Mouse (Mus musculus) brain, embryonic 14.5 days (tissue): ENCODE measurements around the gene Tnnt1. TPM values are rescaled to one million over a fixed set of nuclear protein-coding genes. Genes with fewer than 3 reads are reported as not detected.
A peak's percentile ranks its signal among the peaks of the same experiment; 100 is the strongest.

Source experiments
- DNase-seq: peaks from one replicate; pipeline ENCODE4 v3.0.0-alpha.2; 2011; ENCODE audit warnings: low read depth
- CTCF ChIP-seq: fragments of 200-500 bp; IDR thresholded peaks from 2 replicates; pipeline ENCODE4 v1.5.1; 2012; ENCODE audit warnings: inconsistent platforms, mild to moderate bottlenecking, moderate library complexity, borderline replicate concordance; ENCODE audit not compliant: insufficient read depth, insufficient read length; ENCODE audit errors: extremely low read depth
- POLR2A ChIP-seq: fragments of 200-500 bp; IDR thresholded peaks from 2 replicates; pipeline ENCODE4 v1.6.1; 2012; ENCODE audit warnings: mild to moderate bottlenecking, inconsistent platforms, borderline replicate concordance; ENCODE audit not compliant: poor library complexity, insufficient read depth, insufficient read length, severe bottlenecking; ENCODE audit errors: extremely low read depth
- polyA plus RNA-seq: library from polyadenylated mRNA; depleted of rRNA; stranded (reverse); fragments of >200 nt; gene quantifications from 2 replicates; pipeline ENCODE4 v1.2.3, GENCODE M21; 2012; rRNA removed

Gene Tnnt1
- 3.3 and 3.9 TPM in 2 replicates for polyA plus RNA-seq

- peak; percentile 32 for DNase-seq
- TF ChIP-seq CTCF: no peak
- TF ChIP-seq POLR2A: no peak
Observed at GRCm38 (mm10) chr7:4516332-4517050, at the start of gene Tnnt1. Gene Tnnt1 (minus strand): TSS chr7:4516382.

GRCm38 (mm10) chr7:4562660-4563059 lies 46.5 kb upstream of the Tnnt1 start:
- peak; percentile 6; the same call in 1 of the 2 replicates for TF ChIP-seq CTCF
- TF ChIP-seq POLR2A: no peak
- no peak for DNase-seq

- no peak for DNase-seq
- TF ChIP-seq CTCF (no peak), POLR2A (no peak)
Observed at GRCm38 (mm10) chr7:4557167-4557560, 41.0 kb upstream of the Tnnt1 start.

GRCm38 (mm10) chr7:4556256-4557166 lies 40.3 kb upstream of the Tnnt1 start:
- peak; percentile 96 for DNase-seq
- TF ChIP-seq POLR2A (no peak), CTCF (peak; percentile 96)

- DNase-seq: peak; percentile 89
- TF ChIP-seq CTCF: no peak
- TF ChIP-seq POLR2A: peak; percentile 8; the same call in 1 of the 2 replicates
Observed at GRCm38 (mm10) chr7:4547221-4547641, 31.0 kb upstream of the Tnnt1 start, which contains the start of gene Syt5. Gene Syt5 (minus strand): TSS chr7:4547541.

- TF ChIP-seq POLR2A (0 out of 2 replicates have a peak, but pooled peaks have one; percentile 25), CTCF (peak; percentile 20; the same call in 1 of the 2 replicates)
Observed at GRCm38 (mm10) chr7:4546591-4547131, 30.5 kb upstream of the Tnnt1 start.

GRCm38 (mm10) chr7:4546050-4546449 lies 29.9 kb upstream of the Tnnt1 start:
- DNase-seq: no peak
- TF ChIP-seq POLR2A (no peak), CTCF (no peak)

More at GRCm38 (mm10) chr7:4546591-4547131, 30.5 kb upstream of the Tnnt1 start:
- peak; percentile 96 for DNase-seq

GRCm38 (mm10) chr7:4542013-4542412 lies 25.8 kb upstream of the Tnnt1 start:
- TF ChIP-seq CTCF (no peak), POLR2A (no peak)
- no peak for DNase-seq

GRCm38 (mm10) chr7:4541344-4541743 lies 25.2 kb upstream of the Tnnt1 start:
- no peak for DNase-seq
- TF ChIP-seq POLR2A: no peak
- no peak for TF ChIP-seq CTCF

- no peak for DNase-seq
- TF ChIP-seq POLR2A: no peak
- TF ChIP-seq CTCF: no peak
Observed at GRCm38 (mm10) chr7:4539019-4539418, 22.8 kb upstream of the Tnnt1 start.

GRCm38 (mm10) chr7:4537181-4537580 lies 21.0 kb upstream of the Tnnt1 start:
- TF ChIP-seq CTCF (no peak), POLR2A (no peak)
- no peak for DNase-seq

- TF ChIP-seq CTCF: no peak
- TF ChIP-seq POLR2A: no peak
- no peak for DNase-seq
Observed at GRCm38 (mm10) chr7:4536369-4536768, 20.2 kb upstream of the Tnnt1 start.
